Mouse (Mus musculus): Measurements from ENCODE around the gene Xrcc5.

GRCm38 (mm10) chr1:72414133-72414532 lies 106.9 kb downstream of the Xrcc5 start:
- TF ChIP-seq CTCF (IDR thresholded peaks at IDR 0.05; ENCODE audit: low read depth, low read length) (no peak), POLR2A (IDR thresholded peaks at IDR 0.05; ENCODE audit: insufficient read depth, low read length) (no peak)
